Comparison of ENCODE assay signal across 8 mouse cellular contexts in the genomic region with DNA sequence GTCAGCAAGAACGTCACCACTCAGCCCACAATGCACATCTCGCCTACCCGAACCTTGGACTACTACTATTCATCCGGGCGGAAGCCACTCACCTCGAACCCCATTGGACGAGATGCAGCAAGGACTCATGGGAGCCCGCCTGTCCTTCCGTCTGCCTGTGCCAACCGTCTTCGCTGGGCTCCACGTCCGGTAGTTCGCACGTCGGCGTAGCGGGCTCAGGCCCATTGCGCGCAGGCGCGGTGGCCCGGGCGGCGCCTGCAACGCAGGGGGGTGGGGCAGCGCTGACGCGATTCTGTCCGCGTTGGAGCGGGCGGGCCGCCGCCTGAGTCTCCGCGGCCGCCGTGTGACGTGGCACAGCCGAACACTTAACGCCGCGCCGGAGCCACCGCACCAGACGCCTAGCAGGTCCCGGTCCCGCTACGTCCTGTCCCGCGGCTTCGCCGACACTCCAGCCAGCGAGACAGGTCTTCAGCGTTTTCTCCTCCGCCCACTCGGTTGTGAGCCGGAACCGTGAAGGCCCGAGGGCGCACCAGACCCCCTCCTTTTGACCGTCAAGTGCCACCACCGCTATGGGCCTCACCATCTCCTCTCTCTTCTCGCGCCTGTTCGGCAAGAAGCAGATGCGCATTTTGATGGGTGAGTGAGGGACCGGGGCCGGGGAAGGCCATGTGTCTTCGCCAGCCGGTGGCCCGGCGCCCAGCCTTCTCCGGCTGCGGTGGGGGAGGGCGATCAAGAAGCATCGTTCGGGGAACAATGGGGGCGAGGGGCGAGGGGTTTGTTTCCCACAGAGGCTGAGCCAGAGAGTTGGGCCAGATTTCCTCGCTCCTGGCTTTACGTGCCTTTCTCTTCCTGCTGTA. TPM values are rescaled to one million over a fixed set of nuclear protein-coding genes. Genes with fewer than 3 reads are reported as not detected.
DNase-seq lines count a peak whose midpoint lies in the region; ATAC-seq lines count a peak whose summit lies in the region.

A gene (plus strand): TSS at position 224 of the 857 bp plus-strand sequence.

- H3K4me3 ChIP-seq in brown adipose tissue, adult 24 weeks (ENCODE audit: insufficient read depth, low read depth, low read length): peak within 1 kb of the TSS; percentile 89
- peak within 1 kb of the TSS; percentile 91 for H3K4me3 ChIP-seq in heart, embryonic 13.5 days
- H3K4me3 ChIP-seq in liver, embryonic 12.5 days: peak within 1 kb of the TSS; percentile 98
- peak within 1 kb of the TSS; percentile 92 for H3K4me3 ChIP-seq in stomach, embryonic 15.5 days (replicated peaks)

- H3K9ac ChIP-seq in heart, embryonic 13.5 days: peak within 1 kb of the TSS; percentile 99
- H3K9ac ChIP-seq in liver, embryonic 12.5 days: peak within 1 kb of the TSS; percentile 98
- peak within 1 kb of the TSS; percentile 98 for H3K9ac ChIP-seq in stomach, embryonic 15.5 days

- H3K27me3 ChIP-seq in heart, embryonic 13.5 days (replicated peaks): no peaks in the 10 kb centered on the region
- H3K27me3 ChIP-seq in liver, embryonic 12.5 days (replicated peaks): no peaks in the 10 kb centered on the region
- H3K27me3 ChIP-seq in stomach, embryonic 15.5 days (replicated peaks): no peaks in the 10 kb centered on the region

- peaks cover 2% of the 10 kb centered on the region for H3K4me1 ChIP-seq in brown adipose tissue, adult 24 weeks (ENCODE audit: control insufficient read depth, insufficient read depth, insufficient read length, low read length)
- H3K4me1 ChIP-seq in heart, embryonic 13.5 days: peaks cover 39% of the 10 kb centered on the region
- H3K4me1 ChIP-seq in liver, embryonic 12.5 days: peaks cover 38% of the 10 kb centered on the region
- peaks cover 5% of the 10 kb centered on the region; the same call in 1 of the 2 replicates for H3K4me1 ChIP-seq in stomach, embryonic 15.5 days

- peak within 1 kb of the TSS; percentile 84 for H3K4me2 ChIP-seq in heart, embryonic 13.5 days
- peak within 1 kb of the TSS; percentile 81 for H3K4me2 ChIP-seq in liver, embryonic 12.5 days
- H3K4me2 ChIP-seq in stomach, embryonic 15.5 days: peak within 1 kb of the TSS; percentile 65

- H3K27ac ChIP-seq in brown adipose tissue, adult 24 weeks (replicated peaks; ENCODE audit: low read depth, low read length): peak within 1 kb of the TSS; percentile 96
- H3K27ac ChIP-seq in heart, embryonic 13.5 days (replicated peaks): peak within 1 kb of the TSS; percentile 99
- H3K27ac ChIP-seq in liver, embryonic 12.5 days: peak within 1 kb of the TSS; percentile 98
- peak within 1 kb of the TSS; percentile 98 for H3K27ac ChIP-seq in stomach, embryonic 15.5 days

- peak; percentile 97 for ATAC-seq in heart, embryonic 13.5 days (ENCODE audit: extremely low read depth, insufficient number of reproducible peaks, low FRiP score, low TSS enrichment)
- ATAC-seq in liver, embryonic 12.5 days: peak; percentile 98
- ATAC-seq in stomach, embryonic 15.5 days (ENCODE audit: insufficient read depth, low FRiP score, low read depth): peak; percentile 99

- under 1% methylated on average over 83 of the region's 83 CpGs for WGBS in heart, embryonic 13.5 days
- WGBS in liver, embryonic 12.5 days (ENCODE audit: insufficient replicate concordance): under 1% methylated on average over 83 of the region's 83 CpGs
- WGBS in stomach, embryonic 15.5 days: under 1% methylated on average over 73 of the region's 83 CpGs

- H3K9me3 ChIP-seq in heart, embryonic 13.5 days: no peaks in the 10 kb centered on the region
- H3K9me3 ChIP-seq in liver, embryonic 12.5 days (replicated peaks): no peaks in the 10 kb centered on the region
- H3K9me3 ChIP-seq in stomach, embryonic 15.5 days: no peaks in the 10 kb centered on the region

- DNase-seq in CD4-positive, CD25-positive, alpha-beta regulatory T cell, adult 2 months (ENCODE audit: low read depth, low spot score): peak; percentile 99
- DNase-seq in fat pad, adult 2 months (ENCODE audit: extremely low read depth, low read depth, low spot score): peak; percentile 91
- DNase-seq in kidney, postnatal 10 days: peak; percentile 99
- DNase-seq in natural killer cell, adult 2 months (ENCODE audit: low spot score in 2 of 2): peak; percentile 98

- peaks cover under 1% of the 10 kb centered on the region for H3K36me3 ChIP-seq in heart, embryonic 13.5 days
- peaks cover 7% of the 10 kb centered on the region; the same call in 1 of the 2 replicates for H3K36me3 ChIP-seq in liver, embryonic 12.5 days
- H3K36me3 ChIP-seq in stomach, embryonic 15.5 days: no peaks in the 10 kb centered on the region

RNA-seq across cellular contexts. Expression of the gene that starts here (rescaled TPM):
- polyA plus RNA-seq in brown adipose tissue, adult 24 weeks (2012; ENCODE audit: insufficient read depth, insufficient read length, missing spikeins): 194 and 203 TPM in 2 replicates
- 440 and 447 TPM in 2 replicates for polyA plus RNA-seq in heart, embryonic 13.5 days (2015; fragmentation: Nextera tagmentation; extraction: Ambion mirVana)
- 203 and 206 TPM in 2 replicates for polyA plus RNA-seq in liver, embryonic 12.5 days (2016; fragmentation: Nextera tagmentation; extraction: Ambion mirVana)
- 614 and 698 TPM in 2 replicates for polyA plus RNA-seq in stomach, embryonic 15.5 days (2015; fragmentation: Nextera tagmentation; extraction: Ambion mirVana)

Comparison
In these comparisons a context has a peak if more than half of its experiments do, and no peak if none do; other contexts are left out.
1. Peak in every context shown above with its lines: DNase-seq, ATAC-seq, H3K4me3 ChIP-seq and H3K27ac ChIP-seq.